Mouse (Mus musculus) small intestine, adult 2 months (tissue): ENCODE data around the gene Prtn3. TPM values are rescaled to one million over a fixed set of nuclear protein-coding genes. Genes with fewer than 3 reads are reported as not detected.
A peak's percentile ranks its signal among the peaks of the same experiment; 100 is the strongest.

ENCODE experiments used
- H3K27ac ChIP-seq: fragments of 200-500 bp; 2 replicates; pipeline ENCODE4 v1.5.1; 2012; ENCODE audit warnings: low read depth, low read length, control low read depth, inconsistent platforms; ENCODE audit not compliant: insufficient read depth
- H3K27me3 ChIP-seq: fragments of 200-500 bp; 2 replicates; pipeline ENCODE4 v1.6.1; 2012; ENCODE audit warnings: mild to moderate bottlenecking, moderate library complexity, low read length, inconsistent platforms; ENCODE audit not compliant: control insufficient read depth, insufficient read depth
- H3K36me3 ChIP-seq: fragments of 200-500 bp; 2 replicates; pipeline ENCODE4 v1.6.1; 2012; ENCODE audit warnings: mild to moderate bottlenecking, low read length, control low read depth, inconsistent platforms; ENCODE audit not compliant: control insufficient read depth, insufficient read depth
- H3K4me1 ChIP-seq: fragments of 200-500 bp; 2 replicates; pipeline ENCODE4 v1.6.1; 2012; ENCODE audit warnings: low read length, inconsistent platforms, mixed read lengths; ENCODE audit not compliant: control insufficient read depth, insufficient read depth, insufficient read length
- H3K4me3 ChIP-seq: fragments of 200-500 bp; 2 replicates; pipeline ENCODE4 v1.5.1; 2012; ENCODE audit warnings: low read depth, mild to moderate bottlenecking, control low read depth, inconsistent platforms, low read length, moderate library complexity
- CTCF ChIP-seq: fragments of 200-500 bp; IDR thresholded peaks from 2 replicates; pipeline ENCODE4 v1.5.1; 2012; ENCODE audit warnings: low read depth, mild to moderate bottlenecking, control low read depth, inconsistent platforms, low read length, moderate library complexity, mixed read lengths; ENCODE audit not compliant: insufficient replicate concordance, insufficient read length; ENCODE audit errors: extremely low read depth
- POLR2A ChIP-seq: fragments of 200-500 bp; IDR thresholded peaks from 2 replicates; pipeline ENCODE4 v1.6.1; 2012; ENCODE audit warnings: low read depth, mild to moderate bottlenecking, control low read depth, inconsistent platforms, low read length, moderate library complexity
- WGBS: fragments of 180-500 bp; shearing (Covaris S2); methylation state at CpG from one replicate; pipeline ENCODE4 v1.1.7; 2018; 5-methylcytosine and 5-hydroxymethylcytosine counted together
- polyA plus RNA-seq: library from polyadenylated mRNA; depleted of rRNA; stranded (reverse); fragments of >200 nt; gene quantifications from 2 replicates; pipeline ENCODE4 v1.2.3, GENCODE M21; 2012; rRNA removed

The Prtn3 gene
- polyA plus RNA-seq, 1 experiment, result 2.1 TPM

DNA sequence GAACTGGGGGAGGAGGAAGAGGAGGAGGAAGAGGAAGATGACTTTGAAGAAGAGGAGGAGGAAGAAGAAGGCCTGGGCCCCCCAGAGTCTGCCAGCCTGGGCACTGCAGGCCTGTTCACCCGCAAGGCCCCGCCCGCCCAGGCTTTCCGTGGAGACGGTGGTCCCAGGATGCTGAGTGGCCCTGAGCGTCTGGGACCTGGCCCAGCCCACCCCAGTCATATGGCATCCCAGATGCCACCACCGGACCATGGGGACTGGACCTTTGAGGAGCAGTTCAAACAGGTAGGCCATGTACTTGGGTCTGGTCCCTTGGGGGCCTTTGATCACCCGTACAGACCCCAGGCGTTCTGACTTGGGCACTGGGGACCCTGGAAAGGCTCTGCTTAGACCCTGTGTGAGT is 57.5 kb downstream of the Prtn3 start:
- 87% methylated on average over 9 of the region's 9 CpGs for WGBS
- H3K4me3 ChIP-seq, result no peak overlapping the region
- H3K27ac ChIP-seq, result no peak overlapping the region
- TF ChIP-seq CTCF, result no peak
- no peak for TF ChIP-seq POLR2A
- peaks cover 6% of the 10 kb centered on the region for H3K27me3 ChIP-seq
- 0 out of 2 replicates have a peak, but pooled peaks cover 2% of the 10 kb centered on the region for H3K36me3 ChIP-seq
- peaks cover 33% of the 10 kb centered on the region for H3K4me1 ChIP-seq

DNA sequence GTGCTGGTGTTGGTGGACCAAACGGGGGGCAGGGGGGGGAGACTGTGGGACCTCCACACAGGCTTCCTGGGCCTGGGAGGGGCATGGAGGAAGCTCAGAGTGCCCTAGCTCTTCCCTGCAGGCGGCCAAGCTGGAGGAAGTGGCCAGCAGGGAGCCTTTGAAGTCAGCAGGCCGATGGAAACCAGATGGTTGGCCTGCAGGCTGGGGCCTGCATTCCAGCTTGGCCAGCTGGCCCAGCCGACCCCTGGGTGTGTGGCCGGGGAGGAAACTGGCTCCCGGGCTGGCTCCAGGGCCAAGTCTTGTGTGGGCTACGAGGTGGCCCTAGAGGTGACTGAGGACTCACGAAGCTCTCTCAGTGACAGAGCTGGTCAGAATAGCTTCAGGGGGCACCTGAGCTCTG is 58.5 kb downstream of the Prtn3 start:
- 59% methylated on average over 8 of the region's 8 CpGs for WGBS
- TF ChIP-seq CTCF (no peak), POLR2A (no peak)
- H3K36me3 ChIP-seq, result 0 out of 2 replicates have a peak, but pooled peaks cover 2% of the 10 kb centered on the region
- peaks cover 6% of the 10 kb centered on the region for H3K27me3 ChIP-seq
- 0 out of 2 replicates have a peak overlapping the region, but pooled peaks have one; percentile 18 for H3K27ac ChIP-seq
- peaks cover 42% of the 10 kb centered on the region for H3K4me1 ChIP-seq
- H3K4me3 ChIP-seq, result no peak overlapping the region

Other genes with a start within 250 kb of the Prtn3 start
- gene Shc2, start 236.6 kb upstream of the Prtn3 start, polyA plus RNA-seq, result 1.6 TPM in 2 replicates
- gene Odf3l2, start 228.7 kb upstream of the Prtn3 start, polyA plus RNA-seq, result not detected in 2 replicates
- 9.9 and 20.7 TPM in 2 replicates for gene Madcam1, start 209.9 kb upstream of the Prtn3 start, polyA plus RNA-seq
- 76.0 and 138 TPM in 2 replicates for gene Tpgs1, start 205.1 kb upstream of the Prtn3 start, polyA plus RNA-seq
- 101 and 163 TPM in 2 replicates for gene Cdc34, start 192.3 kb upstream of the Prtn3 start, polyA plus RNA-seq
- gene Gzmm, start 185.5 kb upstream of the Prtn3 start, polyA plus RNA-seq, result 0.11 and 0.52 TPM in 2 replicates
- gene Bsg, start 170.0 kb upstream of the Prtn3 start, polyA plus RNA-seq, result 1,266 and 1,465 TPM in 2 replicates
- gene Hcn2, start 157.8 kb upstream of the Prtn3 start, polyA plus RNA-seq, result 8.3 and 19.2 TPM in 2 replicates
- gene Polrmt, start 127.9 kb upstream of the Prtn3 start, polyA plus RNA-seq, result 38.7 and 50.0 TPM in 2 replicates
- not detected in 2 replicates for gene Fgf22, start 119.4 kb upstream of the Prtn3 start, polyA plus RNA-seq
- gene Rnf126, start 107.5 kb upstream of the Prtn3 start, polyA plus RNA-seq, result 130 and 222 TPM in 2 replicates
- gene Fstl3, start 97.2 kb upstream of the Prtn3 start, polyA plus RNA-seq, result 16.0 and 19.6 TPM in 2 replicates
- 0.24 and 0.67 TPM in 2 replicates for gene Prss57, start 83.5 kb upstream of the Prtn3 start, polyA plus RNA-seq
- 13.0 and 24.0 TPM in 2 replicates for gene Palm, start 80.9 kb upstream of the Prtn3 start, polyA plus RNA-seq
- 141 and 347 TPM in 2 replicates for gene Misp, start 53.5 kb upstream of the Prtn3 start, polyA plus RNA-seq
- 150 and 285 TPM in 2 replicates for gene Ptbp1, start 20.0 kb upstream of the Prtn3 start, polyA plus RNA-seq
- 2.8 and 5.3 TPM in 2 replicates for gene Plppr3, start 158 bp downstream of the Prtn3 start, polyA plus RNA-seq
- 0.72 TPM in 1 of 2 replicates, not detected in the other for gene Elane, start 11.8 kb downstream of the Prtn3 start, polyA plus RNA-seq
- 48.6 and 122 TPM in 2 replicates for gene Cfd, start 16.4 kb downstream of the Prtn3 start, polyA plus RNA-seq
- 34.8 and 58.1 TPM in 2 replicates for gene Med16, start 34.4 kb downstream of the Prtn3 start, polyA plus RNA-seq
- not detected in 2 replicates for gene Gm26602, start 36.4 kb downstream of the Prtn3 start, polyA plus RNA-seq
- gene Kiss1r, start 42.5 kb downstream of the Prtn3 start, polyA plus RNA-seq, result 3.0 and 5.9 TPM in 2 replicates
- gene R3hdm4, start 46.7 kb downstream of the Prtn3 start, polyA plus RNA-seq, result 86.4 and 104 TPM in 2 replicates
- 10.7 and 23.9 TPM in 2 replicates for gene Arid3a, start 52.6 kb downstream of the Prtn3 start, polyA plus RNA-seq
- 34.8 and 44.6 TPM in 2 replicates for gene Wdr18, start 85.7 kb downstream of the Prtn3 start, polyA plus RNA-seq
- not detected in 2 replicates for gene Grin3b, start 96.2 kb downstream of the Prtn3 start, polyA plus RNA-seq
- 225 and 441 TPM in 2 replicates for gene Tmem259, start 109.9 kb downstream of the Prtn3 start, polyA plus RNA-seq
- 49.9 and 72.8 TPM in 2 replicates for gene Cnn2, start 114.1 kb downstream of the Prtn3 start, polyA plus RNA-seq
- gene Abca7, start 122.0 kb downstream of the Prtn3 start, polyA plus RNA-seq, result 18.1 and 33.4 TPM in 2 replicates
- gene Arhgap45, start 142.2 kb downstream of the Prtn3 start, polyA plus RNA-seq, result 23.2 and 36.8 TPM in 2 replicates
- gene Polr2e, start 165.3 kb downstream of the Prtn3 start, polyA plus RNA-seq, result 140 and 186 TPM in 2 replicates
- gene Gpx4, start 172.7 kb downstream of the Prtn3 start, polyA plus RNA-seq, result 388 and 646 TPM in 2 replicates
- 61.2 and 126 TPM in 2 replicates for gene Sbno2, start 231.1 kb downstream of the Prtn3 start, polyA plus RNA-seq
- 77.5 and 124 TPM in 2 replicates for gene Stk11, start 241.3 kb downstream of the Prtn3 start, polyA plus RNA-seq